Mouse (Mus musculus): ENCODE measurements around the gene Lbhd1.
A peak's percentile ranks its signal among the peaks of the same experiment; 100 is the strongest.
"Not testable (repeated sequence)": the region's sequence is repeated elsewhere in the genome, so short reads cannot be mapped to it uniquely, and the experiment has no call there.

Gene Lbhd1

GRCm38 (mm10) chr19:8871267-8872186, 12.0 kb upstream of the Lbhd1 start, which contains the start of gene Ubxn1:
TSS of gene Ubxn1 (plus strand) at chr19:8871496.
- DNase-seq (ENCODE audit: low spot score in 2 of 2): peak; percentile 99 to 100

GRCm38 (mm10) chr19:8872266-8872840, 11.2 kb upstream of the Lbhd1 start:
- DNase-seq (ENCODE audit: low spot score in 2 of 2): no peak

GRCm38 (mm10) chr19:8875031-8875430, 8.5 kb upstream of the Lbhd1 start:
- no peak for DNase-seq (ENCODE audit: low spot score in 2 of 2)

- DNase-seq (ENCODE audit: low spot score in 2 of 2): peak; percentile 85 to 92
These were observed 3.1 kb upstream of the Lbhd1 start, which contains the start of gene Uqcc3 for GRCm38 (mm10) chr19:8880311-8881033. TSS of gene Uqcc3 (minus strand) at chr19:8880923.

- DNase-seq (ENCODE audit: low spot score in 2 of 2): no peak
These were observed 2.5 kb upstream of the Lbhd1 start for GRCm38 (mm10) chr19:8881034-8881392.

GRCm38 (mm10) chr19:8886916-8887584, 3.5 kb downstream of the Lbhd1 start:
- no peak for DNase-seq (ENCODE audit: low spot score in 2 of 2)

- DNase-seq (ENCODE audit: low spot score in 2 of 2): no peak
These were observed 4.3 kb downstream of the Lbhd1 start for GRCm38 (mm10) chr19:8887585-8888463.

GRCm38 (mm10) chr19:8888511-8889385, 5.2 kb downstream of the Lbhd1 start, which contains the start of the genes 1810009A15Rik and Gm49416:
TSS of gene 1810009A15Rik (plus strand) at chr19:8888853.
TSS of gene Gm49416 (plus strand) at chr19:8888926.
- DNase-seq (ENCODE audit: low spot score in 2 of 2): peak; percentile 93 to 94

- peak; percentile 83 to 92 for DNase-seq (ENCODE audit: low spot score in 2 of 2)
These were observed 9.6 kb downstream of the Lbhd1 start, which contains the start of gene Ints5 for GRCm38 (mm10) chr19:8892829-8893766. TSS of gene Ints5 (plus strand) at chr19:8893005.

- DNase-seq (ENCODE audit: low spot score in 2 of 2): no peak
These were observed 11.9 kb downstream of the Lbhd1 start for GRCm38 (mm10) chr19:8895397-8895960.

- not testable (repeated sequence) for DNase-seq (ENCODE audit: low spot score in 2 of 2)
These were observed 12.7 kb downstream of the Lbhd1 start for GRCm38 (mm10) chr19:8896231-8896630.

- peak in 1 of 2 experiments; percentile 24 for DNase-seq (ENCODE audit: low spot score in 2 of 2)
These were observed 13.8 kb downstream of the Lbhd1 start for GRCm38 (mm10) chr19:8897211-8897864.

GRCm38 (mm10) chr19:8897865-8898495, 14.4 kb downstream of the Lbhd1 start, which contains the start of gene Ganab:
TSS of gene Ganab (plus strand) at chr19:8898071.
- peak; percentile 97 for DNase-seq (ENCODE audit: low spot score in 2 of 2)

GRCm38 (mm10) chr19:8898576-8898975, 15.0 kb downstream of the Lbhd1 start:
- no peak for DNase-seq (ENCODE audit: low spot score in 2 of 2)

- no peak for DNase-seq (ENCODE audit: low spot score in 2 of 2)
These were observed 15.5 kb downstream of the Lbhd1 start for GRCm38 (mm10) chr19:8899079-8899478.

- no peak for DNase-seq (ENCODE audit: low spot score in 2 of 2)
These were observed 19.9 kb downstream of the Lbhd1 start for GRCm38 (mm10) chr19:8903412-8903811.

GRCm38 (mm10) chr19:8908531-8908930, 25.0 kb downstream of the Lbhd1 start:
- DNase-seq (ENCODE audit: low spot score in 2 of 2): no peak
